Mouse (Mus musculus): ENCODE measurements at regions not wholly inside any gene's neighbourhood (a gene's known extent, or its start where the extent isn't known, plus 50 kb on each side); places are given as distances from the start of the nearest gene placed in this dataset.

DNA sequence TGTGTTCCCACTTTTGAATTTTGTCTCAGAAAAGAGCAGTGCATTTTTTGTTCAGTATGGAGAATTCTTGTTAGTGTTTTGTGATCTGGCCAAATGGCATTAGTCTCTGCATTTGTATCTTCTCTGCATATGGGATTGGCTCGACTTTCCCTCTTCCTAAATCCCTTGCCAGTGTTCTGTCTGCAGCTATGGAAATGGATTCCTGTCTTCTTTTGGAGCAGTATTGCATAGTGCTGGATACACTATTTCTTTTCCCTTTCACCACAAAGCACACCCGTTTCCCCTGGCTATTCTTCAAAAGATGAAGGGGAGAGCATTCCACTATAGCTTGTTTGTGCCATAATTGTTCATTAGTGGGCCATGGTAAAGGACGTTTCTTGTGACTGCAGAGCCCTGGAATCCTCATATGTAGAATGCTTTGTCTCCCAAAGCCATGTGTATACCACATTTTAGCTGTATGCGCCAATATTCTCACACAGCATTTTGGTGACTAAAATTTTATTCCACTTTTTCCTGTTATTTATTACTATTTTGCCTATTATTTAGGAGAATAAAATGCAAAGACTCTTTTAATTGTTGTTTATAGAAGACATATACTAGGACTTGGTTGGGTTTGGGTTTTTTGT, 197.8 kb downstream of the Hs3st1 start:
- no peak for ATAC-seq (ENCODE audit: insufficient number of reproducible peaks, low FRiP score, low TSS enrichment, low read depth)
- no peaks in the 10 kb centered on the region for H3K9me3 ChIP-seq
- WGBS = 59% methylated on average over 4 of the region's 4 CpGs

DNA sequence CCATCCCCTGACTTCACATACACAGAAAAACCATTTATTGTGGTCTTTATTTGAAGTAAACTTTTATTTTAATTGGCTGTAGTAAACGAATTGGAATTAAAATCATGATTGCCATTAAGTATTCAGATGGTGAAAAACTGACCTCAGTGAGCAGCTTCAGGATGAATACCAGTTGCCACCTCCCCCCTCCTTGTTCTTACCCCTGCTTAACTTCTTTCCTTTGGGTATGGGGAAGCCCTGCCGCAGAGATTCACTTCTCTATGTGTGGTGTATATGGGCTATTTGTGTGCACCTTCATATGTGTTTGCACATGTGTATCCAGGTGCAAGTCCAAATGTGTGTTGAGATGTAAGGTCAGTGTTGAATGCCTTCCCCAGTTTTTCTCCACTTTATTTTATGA, 218.2 kb downstream of the Hs3st1 start:
- 64% methylated on average over 2 of the region's 2 CpGs for WGBS
- H3K27me3 ChIP-seq = no peaks in the 10 kb centered on the region
- no peak overlapping the region for H3K27ac ChIP-seq
- ATAC-seq (ENCODE audit: insufficient number of reproducible peaks, low FRiP score, low TSS enrichment, low read depth) = no peak
- H3K4me2 ChIP-seq = no peak overlapping the region
- H3K9ac ChIP-seq = no peak overlapping the region
- H3K36me3 ChIP-seq = no peaks in the 10 kb centered on the region
- H3K4me1 ChIP-seq = no peaks in the 10 kb centered on the region
- H3K9me3 ChIP-seq = no peaks in the 10 kb centered on the region
- H3K4me3 ChIP-seq = no peak overlapping the region

More for the DNA sequence above, 197.8 kb downstream of the Hs3st1 start:
- Histone ChIP-seq H3K27me3 (no peaks in the 10 kb centered on the region), H3K4me2 (no peak overlapping the region), H3K27ac (no peak overlapping the region), H3K36me3 (no peaks in the 10 kb centered on the region), H3K4me3 (no peak overlapping the region), H3K9ac (no peak overlapping the region), H3K4me1 (no peaks in the 10 kb centered on the region)

DNA sequence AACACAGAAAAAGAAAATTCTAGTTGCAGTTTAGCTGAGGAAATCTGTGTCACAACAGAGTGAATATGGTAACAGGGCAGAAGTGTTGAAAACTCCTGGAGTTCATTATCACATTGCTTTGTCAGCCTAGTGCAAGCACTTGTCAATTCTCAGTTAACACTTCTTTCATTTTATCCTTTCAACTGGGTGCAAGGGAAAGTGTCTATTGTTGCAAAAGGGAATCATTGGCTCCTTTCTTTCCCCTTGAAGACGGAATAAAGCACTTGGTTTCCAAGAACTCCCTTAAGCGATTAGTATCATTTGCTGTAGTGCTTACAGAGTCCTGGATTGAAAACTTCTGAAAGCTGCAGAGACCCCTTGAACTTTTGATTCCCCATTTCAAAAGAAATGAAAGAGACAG, 218.9 kb downstream of the Hs3st1 start:
- WGBS = 51% methylated on average over 2 of the region's 2 CpGs
- no peaks in the 10 kb centered on the region for H3K36me3 ChIP-seq
- H3K27me3 ChIP-seq = no peaks in the 10 kb centered on the region
- H3K9me3 ChIP-seq = no peaks in the 10 kb centered on the region
- H3K4me2 ChIP-seq = no peak overlapping the region
- no peak overlapping the region for H3K27ac ChIP-seq
- no peaks in the 10 kb centered on the region for H3K4me1 ChIP-seq
- ATAC-seq (ENCODE audit: insufficient number of reproducible peaks, low FRiP score, low TSS enrichment, low read depth) = no peak
- H3K4me3 ChIP-seq = no peak overlapping the region
- H3K9ac ChIP-seq = no peak overlapping the region

DNA sequence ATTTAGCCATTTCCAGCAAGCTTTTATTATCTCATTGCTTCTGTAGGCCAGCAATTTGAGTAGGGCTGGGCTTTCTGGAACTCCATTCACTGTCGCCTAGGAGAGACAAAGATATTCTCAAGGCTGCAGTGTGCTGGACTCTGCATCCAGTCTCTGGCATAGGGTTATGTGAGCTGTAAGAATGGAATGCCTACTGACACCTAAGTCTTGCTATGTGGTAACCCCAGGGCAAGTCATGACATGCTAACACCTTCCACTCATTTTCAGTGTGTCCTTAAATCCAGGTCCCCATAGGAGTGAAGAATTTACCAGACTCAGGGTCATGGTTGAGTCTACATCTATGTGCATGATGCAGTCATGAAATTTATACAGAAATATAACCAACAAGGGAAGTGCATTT, 245.0 kb downstream of the Hs3st1 start:
- no peaks in the 10 kb centered on the region for H3K4me1 ChIP-seq
- 75% methylated on average over 1 of the region's 1 CpGs for WGBS
- H3K27ac ChIP-seq = no peak overlapping the region
- H3K9ac ChIP-seq = no peak overlapping the region
- no peak overlapping the region for H3K4me2 ChIP-seq
- H3K9me3 ChIP-seq = no peaks in the 10 kb centered on the region
- no peaks in the 10 kb centered on the region for H3K36me3 ChIP-seq
- no peak overlapping the region for H3K4me3 ChIP-seq
- H3K27me3 ChIP-seq = no peaks in the 10 kb centered on the region
- ATAC-seq (ENCODE audit: insufficient number of reproducible peaks, low FRiP score, low TSS enrichment, low read depth) = no peak

DNA sequence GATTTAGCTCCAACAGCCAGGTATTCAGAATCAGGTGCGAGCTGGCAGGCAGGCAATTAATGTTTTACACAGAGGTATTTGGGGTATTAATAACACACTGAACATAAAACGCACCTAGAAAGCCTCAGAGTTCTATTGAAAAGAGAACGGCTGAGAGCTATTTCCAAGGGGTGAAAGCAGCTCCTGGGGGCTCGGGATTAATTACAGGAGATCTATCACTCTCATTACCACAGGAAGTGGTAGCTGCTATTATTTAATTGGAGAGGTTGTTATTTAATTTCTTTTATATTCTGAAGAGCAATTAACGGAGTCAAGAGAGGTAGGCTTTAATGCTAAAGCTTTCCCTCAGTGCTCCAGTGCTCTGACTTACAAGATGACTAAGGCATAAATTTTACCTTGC, 272.5 kb downstream of the Hs3st1 start:
- no peak overlapping the region for H3K4me2 ChIP-seq
- no peaks in the 10 kb centered on the region for H3K27me3 ChIP-seq
- WGBS = 40% methylated on average over 5 of the region's 5 CpGs
- no peak overlapping the region for H3K27ac ChIP-seq
- no peaks in the 10 kb centered on the region for H3K36me3 ChIP-seq
- no peaks in the 10 kb centered on the region for H3K4me1 ChIP-seq
- H3K9me3 ChIP-seq = no peaks in the 10 kb centered on the region
- no peak for ATAC-seq (ENCODE audit: insufficient number of reproducible peaks, low FRiP score, low TSS enrichment, low read depth)
- no peak overlapping the region for H3K9ac ChIP-seq
- H3K4me3 ChIP-seq = no peak overlapping the region

DNA sequence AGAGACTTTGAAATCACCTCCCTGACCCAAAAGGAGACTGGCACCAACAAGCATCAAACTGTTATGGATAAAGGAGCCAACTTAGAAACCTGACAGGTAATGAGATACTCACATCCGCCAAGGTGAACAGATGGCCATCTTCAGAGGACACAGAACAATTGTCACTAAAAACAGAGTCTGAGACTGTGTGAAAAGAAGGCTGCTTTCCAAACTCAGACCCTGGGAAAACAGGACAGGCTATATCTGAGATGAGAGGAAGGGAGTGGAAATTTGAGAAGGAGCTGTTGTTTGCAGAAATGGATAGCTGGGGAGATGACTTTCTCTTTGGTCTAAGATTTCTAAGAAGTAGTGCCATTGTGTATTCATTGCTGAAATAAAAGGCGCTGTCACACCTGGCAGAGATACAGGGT, 297.2 kb downstream of the Hs3st1 start:
- no peaks in the 10 kb centered on the region for H3K36me3 ChIP-seq
- no peak for ATAC-seq (ENCODE audit: insufficient number of reproducible peaks, low FRiP score, low TSS enrichment, low read depth)
- no peaks in the 10 kb centered on the region for H3K4me1 ChIP-seq
- 77% methylated on average over 2 of the region's 2 CpGs for WGBS
- no peak overlapping the region for H3K27ac ChIP-seq
- H3K9ac ChIP-seq = no peak overlapping the region
- no peaks in the 10 kb centered on the region for H3K9me3 ChIP-seq
- no peaks in the 10 kb centered on the region for H3K27me3 ChIP-seq
- no peak overlapping the region for H3K4me2 ChIP-seq
- no peak overlapping the region for H3K4me3 ChIP-seq

DNA sequence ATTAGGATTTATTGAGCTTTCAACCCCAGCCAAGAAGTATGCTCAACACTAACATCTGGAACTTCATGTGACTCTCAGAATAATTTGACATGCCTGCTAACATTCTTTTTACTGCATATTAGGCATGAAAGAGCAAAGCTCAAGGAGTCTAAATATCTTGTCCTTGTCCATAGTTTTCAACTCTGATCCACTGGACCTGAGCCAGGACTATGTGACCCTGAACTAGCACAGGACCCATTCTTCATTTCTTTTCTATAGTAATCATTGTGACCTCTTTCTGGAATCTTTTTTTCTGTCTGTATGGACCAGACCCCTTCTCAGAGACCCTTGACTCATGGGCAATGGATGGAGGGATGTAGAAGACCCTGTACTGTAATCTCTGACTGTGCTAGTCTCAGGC, 301.6 kb downstream of the Hs3st1 start:
- no peak for ATAC-seq (ENCODE audit: insufficient number of reproducible peaks, low FRiP score, low TSS enrichment, low read depth)
- Histone ChIP-seq H3K9me3 (no peaks in the 10 kb centered on the region), H3K4me2 (no peak overlapping the region), H3K4me3 (no peak overlapping the region), H3K4me1 (no peaks in the 10 kb centered on the region), H3K36me3 (no peaks in the 10 kb centered on the region), H3K27ac (no peak overlapping the region), H3K27me3 (no peaks in the 10 kb centered on the region), H3K9ac (no peak overlapping the region)

DNA sequence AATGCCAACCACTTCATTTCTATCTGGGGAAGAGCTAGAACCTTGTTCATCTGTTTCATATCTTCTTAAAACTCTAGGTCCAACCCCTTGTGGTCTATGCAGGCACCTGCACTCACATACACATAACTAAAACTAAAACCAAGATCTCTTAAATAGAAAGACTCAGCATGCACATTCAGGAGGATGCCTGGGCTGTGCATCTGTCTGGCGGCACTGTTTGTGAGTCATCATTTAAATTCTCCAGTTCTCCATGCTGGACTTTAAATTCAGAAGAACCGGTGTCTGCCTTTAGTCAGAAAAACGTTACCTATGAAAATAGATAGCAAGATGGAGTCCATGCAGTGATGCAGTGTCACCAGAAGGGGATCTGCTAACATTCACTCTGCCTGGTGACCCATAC, 314.5 kb downstream of the Hs3st1 start:
- Histone ChIP-seq H3K9ac (no peak overlapping the region), H3K27me3 (no peaks in the 10 kb centered on the region), H3K9me3 (no peaks in the 10 kb centered on the region), H3K4me2 (no peak overlapping the region), H3K4me1 (0 out of 2 replicates have a peak, but pooled peaks cover 2% of the 10 kb centered on the region), H3K36me3 (no peaks in the 10 kb centered on the region), H3K27ac (no peak overlapping the region), H3K4me3 (no peak overlapping the region)
- ATAC-seq (ENCODE audit: insufficient number of reproducible peaks, low FRiP score, low TSS enrichment, low read depth) = no peak
- 81% methylated on average over 3 of the region's 3 CpGs for WGBS

DNA sequence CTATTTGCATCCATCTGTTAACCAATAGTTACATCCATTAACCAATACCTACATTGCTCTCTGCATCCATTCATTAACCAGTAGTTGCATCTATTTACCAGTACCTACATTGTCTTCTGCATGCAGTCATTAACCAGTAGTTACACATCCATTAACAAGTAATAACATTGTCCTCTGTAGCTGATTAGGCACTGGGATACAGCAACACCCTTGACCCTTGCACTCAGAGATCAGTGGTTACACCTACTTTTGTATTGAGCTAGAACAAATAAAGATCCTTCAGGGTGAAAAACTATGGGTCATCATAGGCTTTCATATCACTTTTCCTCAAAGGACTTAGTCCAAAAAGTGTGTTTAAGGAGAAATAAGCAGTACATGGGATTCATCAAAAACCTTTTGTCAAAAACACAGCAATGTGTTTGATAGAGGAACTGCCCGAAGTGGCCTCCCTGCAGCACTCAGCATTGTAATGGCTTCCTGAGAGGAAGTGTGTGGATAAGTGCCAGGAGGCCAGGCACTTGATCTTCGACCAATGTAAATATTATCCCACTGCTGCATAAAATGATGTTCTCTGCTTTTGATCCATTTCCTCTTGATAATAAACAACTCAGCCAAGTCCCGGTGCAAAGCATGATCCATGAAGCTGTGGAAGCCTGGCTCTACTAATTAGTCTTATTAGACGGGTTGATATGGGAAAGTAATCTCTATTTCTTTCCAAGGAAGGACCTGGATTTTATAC, 317.6 kb downstream of the Hs3st1 start:
- 44% methylated on average over 4 of the region's 4 CpGs for WGBS
- H3K9ac ChIP-seq = no peak overlapping the region
- no peaks in the 10 kb centered on the region for H3K4me1 ChIP-seq
- H3K36me3 ChIP-seq = no peaks in the 10 kb centered on the region
- no peaks in the 10 kb centered on the region for H3K27me3 ChIP-seq
- no peak overlapping the region for H3K4me3 ChIP-seq
- no peak overlapping the region for H3K27ac ChIP-seq
- no peak overlapping the region for H3K4me2 ChIP-seq
- ATAC-seq (ENCODE audit: insufficient number of reproducible peaks, low FRiP score, low TSS enrichment, low read depth) = no peak
- no peaks in the 10 kb centered on the region for H3K9me3 ChIP-seq

DNA sequence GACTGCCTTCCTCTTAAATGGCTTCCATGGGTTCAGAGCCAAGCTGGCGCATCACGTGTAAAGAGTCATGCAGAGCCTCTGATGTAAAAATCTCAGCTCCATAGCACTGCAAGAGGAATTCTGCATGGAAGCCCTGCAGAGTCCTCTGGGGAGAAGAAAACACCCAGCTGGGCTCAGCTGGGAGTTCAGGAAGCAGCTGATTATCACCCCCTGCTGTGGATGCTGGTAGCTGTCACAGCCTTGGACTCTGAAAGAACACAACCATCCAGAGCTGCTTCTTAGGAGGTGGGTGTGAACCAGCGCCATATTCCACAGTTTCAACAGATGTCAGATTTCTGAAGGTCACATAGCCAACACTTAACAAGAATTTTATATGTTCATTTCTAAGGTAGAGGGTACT, 329.2 kb downstream of the Hs3st1 start:
- no peak overlapping the region for H3K4me2 ChIP-seq
- no peak overlapping the region for H3K27ac ChIP-seq
- no peak overlapping the region for H3K4me3 ChIP-seq
- H3K27me3 ChIP-seq = no peaks in the 10 kb centered on the region
- ATAC-seq (ENCODE audit: insufficient number of reproducible peaks, low FRiP score, low TSS enrichment, low read depth) = no peak
- WGBS = 66% methylated on average over 3 of the region's 3 CpGs
- H3K9me3 ChIP-seq = no peaks in the 10 kb centered on the region
- no peaks in the 10 kb centered on the region for H3K36me3 ChIP-seq
- H3K9ac ChIP-seq = no peak overlapping the region
- no peaks in the 10 kb centered on the region for H3K4me1 ChIP-seq

DNA sequence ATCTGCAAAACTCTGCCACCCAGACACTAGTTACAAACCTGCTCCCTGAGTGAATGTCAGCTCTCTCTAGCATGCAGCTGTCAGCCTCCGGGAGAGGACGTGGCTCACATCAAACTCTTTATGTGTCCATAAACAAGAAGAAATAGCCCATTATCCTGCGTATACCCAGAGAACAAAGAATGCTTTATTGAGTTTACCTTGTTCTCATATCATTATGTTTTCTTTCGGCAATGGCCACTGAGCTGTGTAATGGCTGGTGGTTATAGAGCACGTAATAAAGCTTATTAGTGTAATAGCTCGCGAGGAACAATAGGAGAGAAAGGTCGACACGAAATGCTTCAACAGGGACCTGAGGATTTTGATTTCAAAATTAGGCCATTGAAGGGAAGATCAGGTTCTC, 331.6 kb downstream of the Hs3st1 start:
- Histone ChIP-seq H3K9ac (no peak overlapping the region), H3K4me2 (no peak overlapping the region), H3K4me3 (no peak overlapping the region), H3K9me3 (no peaks in the 10 kb centered on the region), H3K27me3 (no peaks in the 10 kb centered on the region), H3K36me3 (no peaks in the 10 kb centered on the region), H3K27ac (no peak overlapping the region), H3K4me1 (peaks cover 3% of the 10 kb centered on the region; the same call in 1 of the 2 replicates)
- no peak for ATAC-seq (ENCODE audit: insufficient number of reproducible peaks, low FRiP score, low TSS enrichment, low read depth)
- WGBS = 48% methylated on average over 9 of the region's 9 CpGs

DNA sequence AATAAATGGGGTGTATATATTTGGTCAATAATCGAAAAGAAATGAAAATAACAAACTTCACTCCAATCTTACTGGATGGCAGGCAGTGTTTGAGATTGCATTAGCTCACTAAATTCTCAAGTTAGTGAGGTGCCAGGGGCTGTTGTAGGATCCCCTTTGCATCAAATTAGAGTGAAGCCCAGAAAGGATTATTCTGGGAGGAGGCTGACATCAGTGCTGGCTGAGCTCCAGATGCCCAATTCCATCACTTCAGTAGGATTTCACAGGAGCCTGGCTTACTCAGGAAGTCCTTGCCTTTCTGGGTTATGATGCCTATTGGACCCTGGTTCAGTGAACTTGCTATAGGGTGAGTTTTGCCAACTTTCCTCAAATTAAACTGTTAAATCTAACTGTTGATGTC, 336.5 kb downstream of the Hs3st1 start:
- no peak overlapping the region for H3K4me2 ChIP-seq
- 89% methylated on average over 1 of the region's 1 CpGs for WGBS
- H3K9ac ChIP-seq = no peak overlapping the region
- no peaks in the 10 kb centered on the region for H3K9me3 ChIP-seq
- H3K27me3 ChIP-seq = no peaks in the 10 kb centered on the region
- no peak overlapping the region for H3K4me3 ChIP-seq
- no peak for ATAC-seq (ENCODE audit: insufficient number of reproducible peaks, low FRiP score, low TSS enrichment, low read depth)
- H3K27ac ChIP-seq = no peak overlapping the region
- H3K36me3 ChIP-seq = no peaks in the 10 kb centered on the region
- peaks cover 14% of the 10 kb centered on the region for H3K4me1 ChIP-seq

DNA sequence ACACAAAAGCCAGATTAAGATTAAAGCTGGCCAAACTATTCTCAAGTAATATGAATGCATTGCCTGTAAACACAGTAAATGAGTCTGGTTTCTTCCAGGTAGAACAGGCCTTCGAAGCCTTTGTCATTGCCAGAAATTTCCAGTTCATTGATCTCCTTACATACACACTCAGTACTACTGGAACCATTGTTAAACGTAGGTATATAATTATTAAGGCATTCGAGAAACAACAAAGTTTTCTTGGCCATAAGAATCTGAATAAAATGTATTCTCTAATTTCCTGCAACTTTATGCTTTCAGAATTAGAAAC, 337.5 kb downstream of the Hs3st1 start:
- no peak for ATAC-seq (ENCODE audit: insufficient number of reproducible peaks, low FRiP score, low TSS enrichment, low read depth)
- Histone ChIP-seq H3K27ac (no peak overlapping the region), H3K4me1 (peaks cover 14% of the 10 kb centered on the region), H3K9ac (no peak overlapping the region), H3K4me3 (no peak overlapping the region), H3K4me2 (no peak overlapping the region), H3K27me3 (no peaks in the 10 kb centered on the region), H3K36me3 (no peaks in the 10 kb centered on the region), H3K9me3 (no peaks in the 10 kb centered on the region)
- 45% methylated on average over 3 of the region's 3 CpGs for WGBS
